Mouse (Mus musculus) T-helper 1 cell (primary cell): ENCODE measurements around the gene Mllt6.
"Not testable (repeated sequence)": the region's sequence is repeated elsewhere in the genome, so short reads cannot be mapped to it uniquely, and the experiment has no call there.

Source experiments
- in situ Hi-C: fragments of 300-600 bp; cut with MboI, MseI; formaldehyde crosslinking; loops from one replicate; pipeline ENCODE4 v1.15.1; 2025; ENCODE audit warnings: high pct_unique_total_duplicates

Mllt6 gene

DNA sequence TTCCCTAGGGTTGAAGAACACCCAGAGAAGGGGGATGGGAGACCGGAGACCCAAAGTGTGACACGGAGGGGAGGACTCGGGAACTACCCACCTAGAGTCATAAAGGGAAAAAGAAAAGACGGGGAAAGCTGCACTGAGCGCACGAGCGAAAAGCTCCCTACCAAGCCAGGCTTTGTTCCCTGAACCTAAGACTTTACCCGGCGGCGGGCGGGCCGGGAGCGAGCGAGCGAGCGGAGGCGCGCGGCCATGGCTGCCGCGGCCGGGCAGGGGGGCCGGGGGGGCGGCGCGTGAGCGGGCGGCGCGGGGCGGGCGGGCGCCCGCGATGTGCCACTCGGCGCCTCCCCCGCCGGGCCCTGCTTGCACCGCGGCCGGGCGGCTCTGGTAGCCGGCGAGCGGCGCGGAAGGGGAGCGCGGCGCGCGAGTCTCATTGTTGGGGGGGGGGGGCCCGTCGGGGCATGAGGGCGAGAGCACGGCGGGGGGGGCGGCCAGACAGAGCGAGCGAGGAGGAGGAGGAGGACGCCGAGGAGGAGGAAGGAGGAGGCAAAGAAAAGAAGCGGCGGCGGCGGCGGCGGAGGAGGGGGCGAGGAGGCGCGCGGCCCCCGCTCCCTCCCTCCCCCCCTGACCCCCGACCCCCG lies at the start of gene Mllt6:
TSS of gene Mllt6 (plus strand) at position 522 of the 635 bp plus-strand sequence.
- in situ Hi-C loops: no loop called here

DNA sequence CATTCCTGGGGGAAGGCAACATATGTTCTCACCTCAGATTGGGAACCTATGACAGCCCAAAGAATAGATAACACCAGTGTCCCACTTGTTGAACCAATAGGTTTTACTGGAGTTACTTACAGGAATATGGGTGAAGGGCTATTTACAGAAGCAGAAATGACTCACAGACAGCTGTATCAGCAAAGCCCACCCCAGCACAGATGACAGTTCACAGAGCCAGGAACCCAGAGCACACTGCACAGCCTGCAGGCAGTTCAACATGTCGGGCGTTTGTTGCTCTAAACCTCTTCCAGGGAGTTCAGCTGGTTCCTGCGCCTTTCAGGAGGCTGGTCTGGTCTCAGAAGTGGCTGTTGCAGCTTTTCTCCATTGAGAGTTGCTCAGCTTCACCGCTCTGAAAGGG lies 47.9 kb upstream of the Mllt6 start:
- in situ Hi-C loops: no loop called here

DNA sequence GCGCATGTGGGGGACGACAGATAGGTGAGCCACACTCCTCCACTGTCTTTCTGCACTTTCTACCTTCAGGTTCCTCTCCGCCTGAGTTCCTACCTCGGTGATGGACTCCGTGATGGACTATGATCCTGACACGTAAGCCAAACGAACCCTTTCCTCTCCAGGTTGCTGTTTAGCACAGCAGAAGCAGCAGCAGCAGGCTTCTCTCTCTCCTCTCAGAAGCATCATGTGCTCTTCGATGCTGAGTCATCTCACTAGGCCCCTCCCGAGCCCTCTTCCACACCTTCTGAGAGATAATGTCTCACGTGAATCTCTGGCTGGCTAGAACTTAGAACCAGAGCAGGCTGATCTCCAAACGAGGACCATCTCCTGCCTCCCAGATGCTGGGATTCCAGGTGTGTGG lies 44.8 kb upstream of the Mllt6 start:
- in situ Hi-C loops: no loop called here

DNA sequence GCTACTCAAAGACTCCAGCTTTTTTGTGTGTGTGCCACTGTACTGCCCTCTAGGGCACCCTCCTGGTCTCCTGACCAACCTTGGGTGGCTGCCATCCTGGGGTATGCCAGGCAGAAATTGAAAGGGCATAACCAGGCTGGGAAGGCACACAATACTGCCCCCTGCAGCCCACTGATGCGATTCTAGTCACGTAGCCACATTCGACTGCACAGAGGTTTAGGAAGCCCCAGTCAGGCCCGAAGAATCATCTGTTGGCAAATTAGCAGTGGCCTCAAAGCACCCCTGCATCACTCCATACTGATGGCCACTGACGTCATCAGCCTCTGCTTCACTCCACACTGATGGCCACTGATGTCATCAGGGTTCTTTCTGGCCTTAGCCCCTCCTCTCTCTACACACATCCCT lies 43.8 kb upstream of the Mllt6 start:
- in situ Hi-C loops: no loop called here

DNA sequence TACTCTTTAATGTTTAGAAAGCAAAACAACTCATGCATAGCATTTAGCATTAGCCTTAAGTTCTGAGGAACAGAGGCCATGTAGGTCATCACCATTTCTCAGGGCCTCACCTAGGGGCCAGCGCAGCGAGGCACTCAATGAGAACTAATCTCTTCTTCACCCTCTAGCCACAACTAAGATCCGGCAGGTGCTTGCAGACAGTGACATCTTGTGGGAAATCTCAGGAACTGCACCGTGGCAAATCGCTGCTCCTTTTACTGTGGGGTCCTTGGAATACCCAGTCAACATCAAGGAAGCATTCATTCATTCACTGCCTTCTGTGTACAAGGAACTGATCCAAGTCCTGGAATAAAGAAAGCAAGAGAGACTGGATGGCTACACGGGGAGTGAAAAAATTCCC lies 40.8 kb upstream of the Mllt6 start:
- in situ Hi-C loops: no loop called here

DNA sequence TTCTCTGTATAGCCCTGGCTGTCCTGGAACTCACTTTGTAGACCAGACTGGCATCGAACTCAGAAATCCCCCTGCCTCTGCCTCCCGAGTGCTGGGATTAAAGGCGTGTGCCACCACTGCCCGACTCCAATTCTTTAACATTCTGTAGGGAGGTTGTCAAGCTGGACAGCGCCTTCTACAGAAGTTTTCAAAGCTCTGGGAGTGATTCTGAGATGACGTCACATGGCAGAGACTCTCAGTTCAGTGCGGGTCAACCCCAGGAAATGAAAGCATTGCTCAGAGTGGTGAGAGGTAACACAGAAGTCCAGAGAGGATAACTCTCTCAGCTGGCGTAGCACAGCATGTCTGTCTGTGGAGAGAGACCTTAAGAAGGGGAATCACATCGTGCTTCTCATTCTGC lies 40.0 kb upstream of the Mllt6 start:
- in situ Hi-C loops: no loop called here

DNA sequence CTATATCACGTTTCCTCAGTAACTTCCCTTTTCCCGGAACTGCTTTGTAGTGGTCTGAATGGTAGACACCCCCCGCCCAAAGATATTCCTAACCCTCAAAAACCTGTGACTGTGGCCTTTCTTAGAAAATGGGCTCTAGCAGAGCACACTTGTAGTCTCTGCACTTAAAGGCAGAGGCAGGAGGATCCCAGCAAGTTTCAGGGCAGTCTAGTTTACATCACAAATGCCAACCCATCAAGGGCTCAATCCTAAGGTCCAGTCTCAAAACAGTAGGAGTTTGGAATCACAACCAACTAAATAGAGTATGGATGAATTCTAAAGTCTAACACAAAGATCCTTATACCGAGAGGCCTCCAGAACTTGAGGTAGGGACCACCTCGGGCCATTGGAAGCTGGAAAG lies 37.7 kb upstream of the Mllt6 start:
- in situ Hi-C loops: loop anchor here (5.0 kb wide), 2 partner anchors 93 to 138 kb away; no protein-coding TSS in a partner anchor

DNA sequence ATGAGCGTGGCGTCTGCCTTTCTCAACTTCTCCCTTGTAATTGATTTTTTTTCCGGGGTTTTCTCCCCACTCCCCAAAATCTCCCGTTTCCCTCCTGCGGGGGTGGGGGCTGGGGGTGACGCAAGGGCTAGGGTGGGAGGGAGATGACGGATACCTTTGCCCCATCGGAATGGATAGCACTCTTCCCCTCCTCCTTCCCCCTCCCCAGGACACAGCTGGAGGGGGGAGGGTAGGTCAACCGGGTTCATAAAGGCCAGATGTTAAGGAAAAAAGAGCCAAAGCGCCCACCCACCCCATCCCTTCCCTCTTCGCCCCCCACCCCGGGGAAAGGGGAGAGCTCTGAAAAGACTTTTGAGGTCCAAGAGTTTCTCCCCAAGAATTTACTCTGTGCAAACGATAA lies 36.8 kb upstream of the Mllt6 start:
- in situ Hi-C loops: loop anchor here (5.0 kb wide), 2 partner anchors 94 to 139 kb away; no protein-coding TSS in a partner anchor

DNA sequence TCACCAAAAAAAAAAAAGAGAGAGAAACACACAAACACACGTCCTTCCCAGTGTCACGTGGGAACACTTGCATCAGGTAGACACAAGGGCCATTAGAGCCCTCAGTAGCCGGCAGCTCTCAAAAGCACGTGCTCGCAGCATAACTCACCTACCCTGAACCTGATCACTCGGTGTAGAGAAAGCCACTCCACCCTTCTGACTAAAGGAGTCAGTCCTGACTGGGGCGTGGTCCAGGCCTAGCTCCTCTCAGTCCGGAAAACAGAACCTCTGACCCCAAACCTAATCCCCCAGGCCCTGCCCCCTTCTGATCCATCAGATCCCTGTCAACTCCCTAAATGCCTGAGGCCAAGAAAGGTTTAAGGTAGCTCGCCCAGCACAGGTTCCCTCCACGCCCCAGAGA lies 36.4 kb upstream of the Mllt6 start:
- in situ Hi-C loops: loop anchor here (5.0 kb wide), 2 partner anchors 95 to 140 kb away; no protein-coding TSS in a partner anchor

DNA sequence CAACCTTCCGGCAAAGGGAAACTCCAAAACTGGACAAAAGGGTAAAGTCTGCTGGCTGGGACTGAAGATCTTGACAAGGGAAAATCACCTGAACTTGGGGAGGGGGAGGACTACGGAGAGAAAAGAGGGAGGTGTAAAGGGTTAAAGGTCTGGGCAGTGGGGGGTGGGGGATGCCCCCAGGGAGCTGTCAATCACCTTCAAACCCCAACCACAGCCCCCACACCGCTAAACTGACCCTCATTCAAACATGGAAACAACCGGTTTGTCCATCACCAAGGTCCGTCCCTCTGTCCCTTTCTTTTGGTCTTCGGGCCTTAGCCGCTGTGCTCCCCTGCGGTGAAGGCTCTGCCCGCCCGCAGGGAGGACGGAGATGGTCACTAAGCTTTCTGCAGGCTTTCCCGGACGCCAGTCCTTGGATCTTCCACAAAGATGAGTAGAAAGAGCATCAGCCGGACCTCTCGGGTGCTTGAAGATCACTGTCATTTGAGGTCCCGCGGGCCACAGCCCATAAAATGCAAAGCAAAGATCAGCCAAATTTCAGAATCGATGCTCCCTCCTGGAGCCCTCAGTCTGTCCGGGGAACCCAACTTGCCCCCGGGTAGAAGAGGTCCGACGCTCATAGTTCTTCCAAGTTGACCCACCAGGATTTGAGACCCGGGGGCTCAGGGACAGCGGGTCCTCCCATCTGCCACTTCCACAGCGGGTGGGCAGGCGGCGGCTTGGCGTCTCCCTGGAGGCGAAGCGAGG lies 35.5 kb upstream of the Mllt6 start:
- in situ Hi-C loops: loop anchor here (5.0 kb wide), 2 partner anchors 95 to 140 kb away; no protein-coding TSS in a partner anchor

DNA sequence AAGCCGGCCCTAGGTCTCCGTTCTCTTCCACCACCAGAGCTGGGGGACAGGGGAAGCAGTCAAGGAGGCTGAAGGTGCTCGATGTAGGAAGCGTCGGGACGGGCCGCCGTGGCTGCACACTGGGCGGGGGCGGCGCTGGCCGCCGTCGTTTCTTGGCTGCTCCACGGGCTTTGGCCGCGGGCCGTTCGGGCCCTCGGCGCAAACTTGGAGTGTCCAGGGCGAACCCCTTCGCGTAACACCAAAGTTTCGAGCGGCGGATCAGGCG lies 35.0 kb upstream of the Mllt6 start:
- in situ Hi-C loops: loop anchor here (5.0 kb wide), 2 partner anchors 96 to 141 kb away; no protein-coding TSS in a partner anchor

DNA sequence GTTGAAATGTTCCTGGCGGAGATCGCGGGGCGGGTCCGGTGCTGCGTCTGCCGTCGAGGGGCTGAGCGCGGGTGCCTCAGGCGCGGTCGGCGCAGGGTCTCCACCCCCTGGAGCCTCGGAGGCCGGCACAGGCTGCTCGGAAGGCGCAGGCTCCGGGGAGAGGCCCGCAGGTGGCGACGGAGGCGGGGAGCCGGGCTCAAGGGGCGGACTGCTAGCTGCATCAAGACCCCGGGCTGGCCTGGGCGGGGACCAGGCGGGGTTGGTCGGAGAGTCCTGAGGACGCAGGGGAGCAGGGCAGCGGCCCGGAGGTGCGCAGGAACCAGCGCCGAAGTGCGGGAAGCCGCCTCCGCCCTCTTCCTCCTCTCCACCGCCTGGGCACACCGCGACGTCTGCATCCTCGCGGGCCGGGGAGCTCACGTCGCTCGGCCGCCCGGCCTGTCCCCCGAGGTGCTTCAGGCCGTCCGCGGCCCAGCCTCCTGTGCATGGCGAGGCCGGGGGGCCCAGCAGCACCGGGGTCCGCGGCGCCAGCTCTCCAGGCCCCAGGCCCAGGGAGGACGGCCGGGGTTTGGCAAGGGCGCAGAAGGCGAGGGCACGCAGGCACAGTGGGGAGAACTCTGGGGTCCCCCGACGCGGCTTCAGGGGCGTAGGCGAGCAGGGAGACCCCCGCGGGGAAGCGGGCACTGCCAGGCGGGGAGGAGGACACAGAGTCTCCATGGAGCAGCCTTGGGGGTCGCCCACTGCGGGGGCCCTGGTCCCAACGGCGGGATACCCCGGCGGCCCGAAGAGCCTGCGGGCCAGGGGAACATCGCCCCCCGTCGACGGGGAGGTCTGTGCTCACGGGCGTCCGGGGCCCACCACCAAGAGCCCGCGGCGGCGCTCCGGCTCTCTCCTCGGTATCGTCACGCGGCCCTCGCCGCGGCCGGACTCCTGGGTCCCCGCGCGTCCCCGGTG lies 34.4 kb upstream of the Mllt6 start:
- in situ Hi-C loops: loop anchor here (5.0 kb wide), 2 partner anchors 97 to 142 kb away; no protein-coding TSS in a partner anchor

DNA sequence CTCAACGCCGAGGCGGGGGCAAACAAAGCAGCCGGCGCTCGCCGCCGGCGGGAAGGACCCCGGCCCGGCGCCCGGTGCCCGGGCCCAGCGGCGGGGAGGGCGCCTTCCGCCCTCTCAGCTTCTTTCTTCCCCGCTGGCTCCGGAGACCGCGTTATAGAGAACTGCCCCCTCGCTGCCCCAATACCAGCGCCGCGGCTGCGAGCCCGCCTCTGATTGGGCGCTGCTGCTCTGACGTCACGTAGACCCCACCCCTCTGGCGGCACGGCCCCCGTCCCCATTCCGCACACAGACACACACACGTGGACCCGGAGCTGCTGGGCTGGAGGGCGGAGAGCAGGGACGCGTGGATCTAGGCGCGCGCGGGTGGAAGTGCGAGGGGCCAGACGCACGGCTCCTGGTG lies 33.6 kb upstream of the Mllt6 start, which contains the start of gene Epop:
TSS of gene Epop (minus strand) at position 127 of the 400 bp plus-strand sequence.
- in situ Hi-C loops: loop anchor here (5.0 kb wide), 2 partner anchors 97 to 142 kb away; no protein-coding TSS in a partner anchor

DNA sequence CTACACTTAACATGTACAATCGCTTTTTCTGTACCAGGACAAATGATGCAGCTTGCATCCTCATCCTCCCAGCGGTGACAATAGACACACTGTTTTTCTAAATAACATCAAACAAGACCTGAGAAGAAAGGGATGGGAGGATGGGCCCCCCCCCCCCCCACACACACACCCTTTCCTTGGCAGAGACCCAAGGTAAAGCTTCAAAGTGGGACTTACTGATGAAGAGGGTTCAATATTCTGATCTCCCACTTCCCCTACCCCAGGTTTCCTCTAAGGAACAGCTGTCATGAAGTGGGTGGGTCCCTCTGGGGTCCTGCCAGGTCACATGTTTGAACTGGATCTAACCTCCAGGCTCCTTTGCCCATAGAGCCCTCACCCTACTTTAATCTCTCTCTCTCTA lies 32.2 kb upstream of the Mllt6 start:
- in situ Hi-C loops: no loop called here

DNA sequence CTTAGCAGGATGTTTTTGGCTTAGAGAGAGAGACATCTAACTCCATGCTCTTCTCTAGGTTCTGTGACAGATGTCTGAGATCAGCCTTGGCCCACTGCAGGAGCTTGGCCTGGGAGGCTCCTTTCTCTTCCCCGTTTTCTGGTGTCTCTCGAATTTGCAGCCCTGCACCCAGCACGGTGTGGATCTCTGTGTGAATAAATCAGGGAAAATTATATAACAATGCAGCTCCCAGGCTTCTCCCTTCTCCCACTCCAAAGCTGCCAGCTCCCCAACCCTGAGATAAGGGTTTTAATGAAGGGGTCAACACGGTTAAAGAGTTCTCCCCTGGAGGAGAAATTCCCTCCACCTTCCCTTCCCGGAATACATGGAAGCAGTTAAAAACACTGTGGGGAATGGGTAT lies 31.7 kb upstream of the Mllt6 start:
- in situ Hi-C loops: no loop called here

DNA sequence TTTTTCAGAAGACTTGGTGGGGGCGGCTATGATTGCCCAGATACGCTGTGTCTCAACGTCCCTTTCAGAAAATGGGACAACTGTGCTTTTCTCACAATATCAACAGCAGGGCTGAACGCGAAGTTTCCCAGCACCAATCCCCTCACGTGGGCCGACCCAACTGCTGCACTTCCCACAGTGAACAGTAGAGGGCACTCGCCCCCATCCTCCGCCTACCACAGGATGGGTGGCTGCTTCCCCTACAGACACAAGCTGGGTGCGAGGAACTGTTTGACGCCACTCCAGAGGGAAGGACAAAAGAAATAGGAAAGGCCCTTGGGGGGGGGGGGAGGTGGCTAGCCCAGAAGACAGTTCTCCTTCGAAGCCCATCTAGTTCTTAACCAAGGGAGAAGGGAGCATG lies 31.3 kb upstream of the Mllt6 start:
- in situ Hi-C loops: no loop called here

DNA sequence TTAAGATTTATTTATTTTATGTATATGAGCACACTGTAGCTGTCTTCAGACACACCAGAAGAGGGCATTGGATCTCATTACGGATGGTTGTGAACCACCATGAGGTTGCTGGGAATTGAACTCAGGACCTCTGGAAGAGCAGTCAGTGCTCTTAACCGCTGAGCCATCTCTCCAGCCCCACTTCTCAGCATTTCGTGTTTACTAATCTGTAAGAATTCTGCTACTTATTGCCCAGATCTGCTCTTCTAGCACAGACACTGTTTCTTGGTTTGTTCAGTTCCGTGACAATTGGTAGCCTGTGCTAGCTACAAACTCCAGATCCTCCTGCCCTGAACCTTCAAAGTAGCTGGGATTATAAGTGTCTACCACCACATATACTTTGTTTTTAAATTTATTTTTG lies 30.8 kb upstream of the Mllt6 start:
- in situ Hi-C loops: not testable (repeated sequence)

DNA sequence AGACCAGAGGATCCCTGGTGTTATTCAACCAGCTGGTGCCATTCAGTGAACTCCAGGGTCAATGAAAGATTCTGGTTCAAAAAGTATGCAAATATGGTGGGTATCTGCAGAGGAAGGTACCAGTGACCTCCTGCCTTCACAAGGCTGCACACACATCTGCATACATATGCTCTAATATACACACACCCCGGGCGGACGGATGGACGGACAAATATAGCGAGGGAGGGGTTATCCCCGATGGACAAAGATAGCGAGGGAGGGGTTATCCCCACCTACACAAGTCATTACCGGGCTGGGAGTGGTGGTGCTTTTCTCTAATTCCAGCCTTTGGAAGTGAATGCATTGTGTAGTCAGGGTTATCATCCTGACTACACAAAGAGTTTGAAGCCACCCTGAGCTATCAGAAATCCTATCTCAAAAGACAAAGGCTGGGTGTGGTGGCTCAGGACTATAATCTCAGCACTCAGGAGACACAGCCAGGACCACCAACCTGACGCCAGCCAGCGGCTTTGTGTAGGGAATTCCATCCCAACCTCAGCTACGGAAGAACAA lies 27.7 kb upstream of the Mllt6 start:
- in situ Hi-C loops: no loop called here

DNA sequence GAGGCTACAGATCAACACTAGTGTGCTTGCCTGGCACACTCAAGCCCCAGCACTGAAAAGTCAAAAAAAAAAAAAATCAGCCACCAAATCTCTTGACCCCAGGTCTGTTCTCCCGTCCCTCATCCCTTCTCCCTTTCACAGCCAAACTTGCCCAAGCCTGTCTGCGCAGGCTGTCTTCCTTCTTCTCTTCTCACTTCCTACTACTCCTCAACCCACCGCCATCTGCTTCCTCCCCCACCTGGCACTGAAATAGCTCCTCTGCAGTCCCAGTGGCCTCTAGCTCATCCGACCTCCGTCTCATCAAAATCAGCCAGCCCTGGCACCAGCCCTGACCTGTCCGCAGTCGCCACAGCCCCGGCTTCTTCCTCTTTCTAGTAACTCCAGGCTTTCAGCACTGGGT lies 21.5 kb upstream of the Mllt6 start:
- in situ Hi-C loops: no loop called here

DNA sequence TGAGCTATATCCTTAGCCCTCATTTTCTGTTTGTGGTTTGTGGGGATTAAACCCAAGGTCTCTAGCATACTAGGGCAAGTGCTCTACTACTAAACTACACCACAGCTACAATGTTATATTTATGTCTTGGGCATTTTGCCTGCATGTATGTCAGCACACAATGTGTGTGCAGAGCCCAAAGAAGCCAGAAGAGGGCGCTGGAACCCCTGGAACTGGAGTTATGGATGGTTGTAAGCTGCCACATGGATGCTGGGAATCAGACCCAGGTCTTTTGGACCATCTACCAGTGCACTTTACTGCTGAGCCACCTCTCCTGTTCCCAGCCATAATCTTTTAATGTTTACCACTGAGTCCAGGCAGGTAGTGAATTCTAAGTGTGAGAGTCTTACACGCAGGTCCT lies 20.5 kb upstream of the Mllt6 start:
- in situ Hi-C loops: no loop called here

DNA sequence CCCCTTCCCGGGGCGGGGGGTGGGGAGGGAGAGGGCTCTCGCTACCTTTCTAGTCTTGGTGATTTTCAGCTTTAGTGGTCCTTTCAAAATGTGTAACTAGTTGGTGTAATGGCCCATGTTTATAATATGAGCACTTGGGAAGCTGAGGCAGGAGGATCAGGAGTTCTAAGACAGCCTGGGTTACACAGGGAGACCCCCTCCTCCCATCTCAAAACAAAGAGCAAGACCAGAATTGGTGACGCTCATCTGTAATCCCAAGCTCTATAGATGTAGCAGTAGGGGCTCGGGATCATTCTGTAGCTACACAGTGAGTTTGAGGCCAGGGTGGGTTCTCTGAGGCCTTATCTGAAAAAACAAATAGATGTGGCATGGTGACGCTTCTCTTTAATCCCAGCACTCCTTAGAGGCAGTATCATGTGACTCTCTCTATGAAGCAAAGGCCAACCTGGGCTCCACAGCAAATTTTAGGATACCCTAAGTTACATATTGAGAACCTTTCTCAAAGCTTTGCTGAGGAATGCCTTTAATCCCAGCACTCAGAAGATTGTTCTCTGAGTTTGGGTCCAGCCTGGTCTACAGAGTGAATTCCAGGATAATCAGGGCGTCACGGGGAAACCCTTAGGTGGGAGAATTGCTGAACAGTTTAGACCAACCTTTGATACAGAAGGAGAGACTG lies 19.7 kb upstream of the Mllt6 start:
- in situ Hi-C loops: no loop called here
